9 mouse cellular contexts compared by ENCODE assay signal in the genomic region with DNA sequence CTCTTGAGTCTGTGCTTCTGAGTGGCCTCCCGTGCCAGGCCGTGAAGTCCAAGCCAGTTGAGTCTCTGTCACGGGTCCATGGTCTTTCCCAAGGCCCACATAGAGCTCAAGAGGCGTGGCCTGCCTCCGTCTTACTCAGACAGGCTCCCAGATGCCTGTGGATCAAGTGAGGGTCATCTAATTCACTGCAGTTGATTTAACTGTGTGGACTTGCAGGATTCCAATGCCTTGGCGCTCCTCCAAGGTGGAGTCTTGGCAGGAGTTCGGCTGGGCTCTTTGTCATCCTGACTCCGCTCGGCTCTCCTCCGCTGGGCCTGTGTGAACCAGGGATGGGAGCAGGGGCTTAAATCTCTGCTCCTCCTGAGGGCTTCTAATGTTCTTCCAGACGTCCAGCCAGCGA.
DNase-seq lines count a peak whose midpoint lies in the region; ATAC-seq and TF ChIP-seq lines count a peak whose summit lies in the region.
"Had no signal": no experiment of that assay in that cellular context is flagged by ENCODE, and none has a peak within 500 bp of the region (broad histone marks: within the 10 kb centered on the region; RNA-seq: fewer than 3 reads in every experiment).

No protein-coding gene starts in this region.

- H3K36me3 ChIP-seq in heart, adult 2 months (ENCODE audit: control insufficient read depth, insufficient read depth, low read length), result no peaks in the 10 kb centered on the region
- H3K36me3 ChIP-seq in kidney, embryonic 14.5 days (ENCODE audit: control insufficient read depth, insufficient read depth, low read length), result peaks cover 40% of the 10 kb centered on the region
- H3K36me3 ChIP-seq in stomach, embryonic 15.5 days, result peaks cover 35% of the 10 kb centered on the region
- H3K36me3 ChIP-seq: G1E had no signal

- ATAC-seq in kidney, embryonic 14.5 days (ENCODE audit: low FRiP score, low TSS enrichment), result peak; percentile 86
- peak; percentile 75 for ATAC-seq in stomach, embryonic 15.5 days (ENCODE audit: insufficient read depth, low FRiP score, low read depth)

- no peak overlapping the region for H3K4me2 ChIP-seq in kidney, embryonic 14.5 days (replicated peaks; ENCODE audit: low read depth, low read length)
- peak overlapping the region; percentile 27; the same call in 1 of the 2 replicates for H3K4me2 ChIP-seq in stomach, embryonic 15.5 days

- H3K27ac ChIP-seq in heart, adult 2 months, result no peak overlapping the region; the same call in 1 of the 2 replicates
- peak overlapping the region; percentile 48; the same call in 1 of the 2 replicates for H3K27ac ChIP-seq in kidney, embryonic 14.5 days (ENCODE audit: low read depth, low read length)
- H3K27ac ChIP-seq in stomach, embryonic 15.5 days, result peak overlapping the region; percentile 80

- TF ChIP-seq CTCF in heart, adult 2 months (IDR thresholded peaks at IDR 0.05), result no peak

- TF ChIP-seq POLR2A in heart, adult 2 months (IDR thresholded peaks at IDR 0.05; ENCODE audit: insufficient read depth, low read depth, low read length), result no peak

- peaks cover 15% of the 10 kb centered on the region for H3K9me3 ChIP-seq in kidney, embryonic 14.5 days (ENCODE audit: control insufficient read depth, low read length)
- no peaks in the 10 kb centered on the region for H3K9me3 ChIP-seq in stomach, embryonic 15.5 days

- peak; percentile 36 for DNase-seq in layer of hippocampus, adult 11-12 months (ENCODE audit: low spot score)
- no peak for DNase-seq in layer of hippocampus, adult 9-10 months (ENCODE audit: low spot score)
- peak; percentile 75 to 91 for DNase-seq in adrenal gland, postnatal 4 days (ENCODE audit: low spot score in 2 of 2)
- DNase-seq in heart, adult 2 months, result peak; percentile 86 to 87
- peak; percentile 93 for DNase-seq in lung, postnatal 10 days
- no peak for DNase-seq in T-cell, adult 2 months (ENCODE audit: low spot score)

- H3K4me3 ChIP-seq in heart, adult 2 months, result no peak overlapping the region
- H3K4me3 ChIP-seq in kidney, embryonic 14.5 days (ENCODE audit: low read length), result no peak overlapping the region
- H3K4me3 ChIP-seq in stomach, embryonic 15.5 days (replicated peaks), result no peak overlapping the region

- intact Hi-C loops in heart, adult 2 months (cut with DNase I), result loop anchor here (5.0 to 10.0 kb wide), 2 partner anchors 114 to 387 kb away; no protein-coding TSS in a partner anchor

- H3K4me1 ChIP-seq in heart, adult 2 months (ENCODE audit: control insufficient read depth, insufficient read depth, low read length), result peaks cover 2% of the 10 kb centered on the region
- H3K4me1 ChIP-seq in kidney, embryonic 14.5 days (ENCODE audit: control insufficient read depth, insufficient read depth, low read length), result peaks cover 18% of the 10 kb centered on the region
- H3K4me1 ChIP-seq in stomach, embryonic 15.5 days, result peaks cover 30% of the 10 kb centered on the region

- 20% methylated on average over 12 of the region's 12 CpGs for WGBS in heart, adult 2 months
- 44% methylated on average over 12 of the region's 12 CpGs for WGBS in kidney, embryonic 14.5 days
- WGBS in stomach, embryonic 15.5 days, result 25% methylated on average over 12 of the region's 12 CpGs

- H3K9ac ChIP-seq in heart, adult 2 months (ENCODE audit: low read depth, low read length), result no peak overlapping the region
- no peak overlapping the region for H3K9ac ChIP-seq in kidney, embryonic 14.5 days (ENCODE audit: low read depth, low read length)
- H3K9ac ChIP-seq in stomach, embryonic 15.5 days, result no peak overlapping the region

- no peaks in the 10 kb centered on the region for H3K79me2 ChIP-seq in heart, adult 2 months (replicated peaks; ENCODE audit: control insufficient read depth, insufficient read depth, low read length)

- H3K27me3 ChIP-seq in heart, adult 2 months (ENCODE audit: control insufficient read depth, insufficient read depth, low read length), result no peaks in the 10 kb centered on the region
- no peaks in the 10 kb centered on the region for H3K27me3 ChIP-seq in kidney, embryonic 14.5 days (ENCODE audit: control insufficient read depth, insufficient read depth, low read length)
- H3K27me3 ChIP-seq in stomach, embryonic 15.5 days (replicated peaks), result no peaks in the 10 kb centered on the region

- TF ChIP-seq EP300 in heart, adult 2 months (IDR thresholded peaks at IDR 0.05; ENCODE audit: insufficient read depth, low read depth, low read length), result no peak

Comparison
In these comparisons a context has a peak if more than half of its experiments do, and no peak if none do; other contexts are left out.
1. DNase-seq: peak in layer of hippocampus, adult 11-12 months (single experiment), adrenal gland, postnatal 4 days (2 of 2), heart, adult 2 months (2 of 2) and lung, postnatal 10 days (single experiment); none in layer of hippocampus, adult 9-10 months (single experiment) and T-cell, adult 2 months (single experiment).